30 mouse cellular contexts compared by ENCODE assay signal in genomic region chr2:162905902-162906301, GRCm38 (mm10). TPM values are rescaled to one million over a fixed set of nuclear protein-coding genes. Genes with fewer than 3 reads are reported as not detected.
DNase-seq lines count a peak whose midpoint lies in the region; ATAC-seq and TF ChIP-seq lines count a peak whose summit lies in the region.
"Had no signal": no experiment of that assay in that cellular context is flagged by ENCODE, and none has a peak within 500 bp of the region (broad histone marks: within the 10 kb centered on the region; RNA-seq: fewer than 3 reads in every experiment).

No protein-coding gene starts in this region.

- DNase-seq in kidney, postnatal 36 days: peak; percentile 84 to 92
- no peak for DNase-seq in liver, postnatal 0 days
- no peak for DNase-seq in adrenal gland, postnatal 4 days (ENCODE audit: low spot score in 2 of 2)
- DNase-seq in left cerebral cortex, adult 11 months (ENCODE audit: low spot score): no peak
- DNase-seq in thymus, postnatal 0 days (ENCODE audit: low spot score): no peak
- DNase-seq: adrenal gland, postnatal 25 days; cerebellum, adult 9-10 months; gastrocnemius, postnatal 14 days; heart, adult 11 months; heart, postnatal 14 days; retina, postnatal 1 day; right cerebral cortex, postnatal 25 days; spleen, adult 18-20 months; thymus, postnatal 4 days had no signal

- TF ChIP-seq EP300 in liver, postnatal 0 days (IDR thresholded peaks at IDR 0.05; ENCODE audit: low read depth): no peak

- H3K27ac ChIP-seq in heart, embryonic 14.5 days (replicated peaks in 1 of 2; ENCODE audit: control insufficient read depth in 1 of 2, insufficient read depth in 1 of 2, low read depth in 2 of 2, low read length in 2 of 2): no peak overlapping the region
- no peak overlapping the region for H3K27ac ChIP-seq in heart, embryonic 12.5 days (ENCODE audit: poor library complexity, severe bottlenecking)
- 0 out of 2 replicates have a peak overlapping the region, but pooled peaks have one; percentile 6 for H3K27ac ChIP-seq in kidney, embryonic 15.5 days
- no peak overlapping the region for H3K27ac ChIP-seq in liver, postnatal 0 days (ENCODE audit: low read depth)
- H3K27ac ChIP-seq: embryonic facial prominence, embryonic 15.5 days; left cerebral cortex, adult 2 months; limb, embryonic 10.5 days; liver, embryonic 14.5 days; macrophage; midbrain, embryonic 10.5 days; neural tube, embryonic 13.5 days had no signal

- no peak overlapping the region for H3K9ac ChIP-seq in heart, embryonic 14.5 days (ENCODE audit: low read length)
- H3K9ac ChIP-seq in heart, embryonic 12.5 days: no peak overlapping the region
- H3K9ac ChIP-seq in kidney, embryonic 15.5 days: no peak overlapping the region
- H3K9ac ChIP-seq in liver, postnatal 0 days (replicated peaks): no peak overlapping the region
- H3K9ac ChIP-seq: embryonic facial prominence, embryonic 15.5 days; liver, embryonic 14.5 days; neural tube, embryonic 13.5 days had no signal

- H3K4me1 ChIP-seq in heart, embryonic 14.5 days (ENCODE audit: control insufficient read depth in 2 of 2, insufficient read depth in 2 of 2, low read length in 2 of 2): no peaks in the 10 kb centered on the region
- no peaks in the 10 kb centered on the region for H3K4me1 ChIP-seq in heart, embryonic 12.5 days (replicated peaks)
- H3K4me1 ChIP-seq in kidney, embryonic 15.5 days: no peaks in the 10 kb centered on the region
- H3K4me1 ChIP-seq in liver, postnatal 0 days (ENCODE audit: insufficient read depth): no peaks in the 10 kb centered on the region
- H3K4me1 ChIP-seq: embryonic facial prominence, embryonic 15.5 days; limb, embryonic 10.5 days had no signal

- no peaks in the 10 kb centered on the region for H3K27me3 ChIP-seq in heart, embryonic 14.5 days (ENCODE audit: control insufficient read depth, insufficient read depth, low read length)
- H3K27me3 ChIP-seq in heart, embryonic 12.5 days (replicated peaks): no peaks in the 10 kb centered on the region
- peaks cover 4% of the 10 kb centered on the region; the same call in 1 of the 2 replicates for H3K27me3 ChIP-seq in kidney, embryonic 15.5 days
- no peaks in the 10 kb centered on the region for H3K27me3 ChIP-seq in liver, postnatal 0 days (ENCODE audit: insufficient read depth, low read length)
- H3K27me3 ChIP-seq: embryonic facial prominence, embryonic 15.5 days; neural tube, embryonic 13.5 days had no signal

- no peak overlapping the region for H3K4me2 ChIP-seq in heart, embryonic 14.5 days (ENCODE audit: low read length)
- no peak overlapping the region for H3K4me2 ChIP-seq in heart, embryonic 12.5 days
- H3K4me2 ChIP-seq in kidney, embryonic 15.5 days: no peak overlapping the region
- no peak overlapping the region for H3K4me2 ChIP-seq in liver, postnatal 0 days (ENCODE audit: low read depth, low read length)
- H3K4me2 ChIP-seq: embryonic facial prominence, embryonic 15.5 days; heart, embryonic 11.5 days; neural tube, embryonic 13.5 days had no signal

- no peaks in the 10 kb centered on the region for H3K9me3 ChIP-seq in heart, embryonic 14.5 days (ENCODE audit: control insufficient read depth, low read length)
- H3K9me3 ChIP-seq in heart, embryonic 12.5 days (replicated peaks): no peaks in the 10 kb centered on the region
- no peaks in the 10 kb centered on the region for H3K9me3 ChIP-seq in kidney, embryonic 15.5 days (replicated peaks)
- H3K9me3 ChIP-seq in liver, postnatal 0 days (ENCODE audit: low read length): no peaks in the 10 kb centered on the region
- H3K9me3 ChIP-seq: embryonic facial prominence, embryonic 15.5 days; limb, embryonic 10.5 days; midbrain, embryonic 10.5 days; neural tube, embryonic 13.5 days had no signal

- ATAC-seq in heart, embryonic 14.5 days (ENCODE audit: insufficient number of reproducible peaks, insufficient read depth, low FRiP score, low read depth): peak; percentile 43; the same call in 1 of the 2 replicates
- ATAC-seq in heart, embryonic 12.5 days (ENCODE audit: insufficient number of reproducible peaks, low FRiP score): no peak
- no peak; the same call in 1 of the 2 replicates for ATAC-seq in kidney, embryonic 15.5 days (replicated peaks; ENCODE audit: low FRiP score)
- peak; percentile 33; the same call in 1 of the 2 replicates for ATAC-seq in liver, postnatal 0 days
- ATAC-seq: forebrain, embryonic 14.5 days; intestine, postnatal 0 days; midbrain, embryonic 16.5 days had no signal

- no peaks in the 10 kb centered on the region for H3K36me3 ChIP-seq in heart, embryonic 14.5 days (ENCODE audit: control insufficient read depth, insufficient read depth, low read length)
- no peaks in the 10 kb centered on the region for H3K36me3 ChIP-seq in heart, embryonic 12.5 days
- no peaks in the 10 kb centered on the region for H3K36me3 ChIP-seq in kidney, embryonic 15.5 days
- H3K36me3 ChIP-seq in liver, postnatal 0 days (replicated peaks; ENCODE audit: insufficient read depth, low read length): no peaks in the 10 kb centered on the region
- H3K36me3 ChIP-seq: embryonic facial prominence, embryonic 15.5 days; limb, embryonic 10.5 days; midbrain, embryonic 10.5 days; neural tube, embryonic 13.5 days had no signal

- TF ChIP-seq CTCF in liver, postnatal 0 days (IDR thresholded peaks at IDR 0.05; ENCODE audit: low read depth): no peak

- H3K4me3 ChIP-seq in heart, embryonic 14.5 days (ENCODE audit: control insufficient read depth in 1 of 2, insufficient read depth in 1 of 2, low read depth in 1 of 2, low read length in 2 of 2): no peak overlapping the region
- H3K4me3 ChIP-seq in heart, embryonic 12.5 days: no peak overlapping the region
- H3K4me3 ChIP-seq in kidney, embryonic 15.5 days (replicated peaks): no peak overlapping the region
- H3K4me3 ChIP-seq in liver, postnatal 0 days (ENCODE audit: low read depth, low read length): no peak overlapping the region
- H3K4me3 ChIP-seq: embryonic facial prominence, embryonic 15.5 days; left cerebral cortex, adult 2 months; limb, embryonic 10.5 days; midbrain, embryonic 10.5 days; myocyte; neural tube, embryonic 13.5 days had no signal

- WGBS in heart, embryonic 14.5 days: 62% methylated on average over 4 of the region's 4 CpGs
- 74% methylated on average over 4 of the region's 4 CpGs for WGBS in heart, embryonic 12.5 days
- 61% methylated on average over 4 of the region's 4 CpGs for WGBS in kidney, embryonic 15.5 days
- WGBS in liver, postnatal 0 days (ENCODE audit: insufficient replicate concordance): 49% methylated on average over 4 of the region's 4 CpGs

RNA-seq across cellular contexts. Expression of gene Srsf6, which starts 25.4 kb away (rescaled TPM):
- polyA plus RNA-seq in heart, embryonic 14.5 days (2014; fragmentation: Nextera tagmentation; extraction: Ambion mirVana): 111 and 124 TPM in 2 replicates
- 152 and 161 TPM in 2 replicates for polyA plus RNA-seq in heart, embryonic 12.5 days (2016; fragmentation: Nextera tagmentation; extraction: Ambion mirVana)
- polyA plus RNA-seq in kidney, embryonic 15.5 days (2015; fragmentation: Nextera tagmentation; extraction: Ambion mirVana): 218 and 221 TPM in 2 replicates
- polyA plus RNA-seq in liver, postnatal 0 days (2015; fragmentation: Nextera tagmentation; extraction: Ambion mirVana): 50.5 and 56.3 TPM in 2 replicates
- total RNA-seq in adrenal gland, postnatal 4 days (2021): 100 to 1,000 TPM; 244 to 280 TPM
- polyA plus RNA-seq in thymus, postnatal 0 days (2015; fragmentation: Nextera tagmentation; extraction: Ambion mirVana): 203 and 212 TPM in 2 replicates

RNA-seq across cellular contexts. Expression of gene L3mbtl1, which starts 37.4 kb away (rescaled TPM):
- polyA plus RNA-seq in heart, embryonic 14.5 days (2014; fragmentation: Nextera tagmentation; extraction: Ambion mirVana): 0.24 TPM in 1 of 2 replicates, not detected in the other
- polyA plus RNA-seq in heart, embryonic 12.5 days (2016; fragmentation: Nextera tagmentation; extraction: Ambion mirVana): 0.05 TPM in 1 of 2 replicates, not detected in the other
- polyA plus RNA-seq in kidney, embryonic 15.5 days (2015; fragmentation: Nextera tagmentation; extraction: Ambion mirVana): 0.13 and 0.48 TPM in 2 replicates
- 0.06 TPM in 1 of 2 replicates, not detected in the other for polyA plus RNA-seq in liver, postnatal 0 days (2015; fragmentation: Nextera tagmentation; extraction: Ambion mirVana)
- 1 to 10 TPM in 1 of 2 experiments, under 1 TPM in 1; 0.53 to 1.0 TPM for total RNA-seq in adrenal gland, postnatal 4 days (2021)
- 0.05 TPM in 1 of 2 replicates, not detected in the other for polyA plus RNA-seq in thymus, postnatal 0 days (2015; fragmentation: Nextera tagmentation; extraction: Ambion mirVana)
- total RNA-seq: common myeloid progenitor, adult 5-6 weeks; gastrocnemius, postnatal 14 days had no signal
- polyA plus RNA-seq: heart, embryonic 11.5 days; macrophage; myocyte had no signal

Comparison
In these comparisons a context has a peak if more than half of its experiments do, and no peak if none do; other contexts are left out.
1. ATAC-seq: peak in heart, embryonic 14.5 days (single experiment) and liver, postnatal 0 days (single experiment); none in heart, embryonic 12.5 days (single experiment) and kidney, embryonic 15.5 days (single experiment).
2. DNase-seq: peak in kidney, postnatal 36 days (2 of 2); none in liver, postnatal 0 days (single experiment), adrenal gland, postnatal 4 days (0 of 2), left cerebral cortex, adult 11 months (single experiment) and thymus, postnatal 0 days (single experiment).